Mouse (Mus musculus) liver, embryonic 14.5 days (tissue): ENCODE measurements at regions not wholly inside any gene's neighbourhood (a gene's known extent, or its start where the extent isn't known, plus 50 kb on each side); places are given as distances from the start of the nearest gene placed in this dataset.

Experiments used
- CTCF ChIP-seq: IDR thresholded peaks from 2 replicates; pipeline ENCODE4 v1.5.1; 2016; ENCODE audit warnings: antibody characterized with exemption, low read depth, control low read depth
- EP300 ChIP-seq: IDR thresholded peaks from 2 replicates; pipeline ENCODE4 v1.6.1; 2016; ENCODE audit warnings: antibody characterized with exemption, low read depth

DNA sequence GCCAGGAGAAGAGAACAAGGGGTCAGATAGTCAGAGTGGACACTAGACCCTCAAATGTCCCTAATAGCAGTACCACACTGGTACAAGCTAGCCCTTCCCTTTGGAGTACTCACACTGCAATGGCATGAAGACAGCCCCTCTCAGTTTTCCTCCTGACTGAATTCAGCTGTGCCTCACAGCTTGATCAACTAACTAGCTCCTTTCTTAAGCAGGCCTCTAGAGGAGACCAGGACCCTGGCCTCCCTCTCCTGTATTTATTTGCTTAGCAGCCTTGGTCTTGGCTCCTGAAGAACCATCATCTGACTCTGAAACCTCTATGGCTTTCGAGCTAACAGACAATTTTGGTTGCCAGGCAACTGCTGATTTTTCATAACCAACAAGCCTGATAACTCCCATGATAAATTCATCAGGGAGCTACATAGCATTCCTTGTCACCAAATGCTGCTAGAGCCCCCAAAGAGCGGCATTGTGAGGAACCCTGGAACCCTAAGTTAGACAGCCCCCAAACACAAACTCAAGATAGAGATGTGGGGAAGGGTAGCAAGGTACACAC lies 440.4 kb upstream of the Zdhhc25 start:
- TF ChIP-seq CTCF (no peak), EP300 (no peak)
